Mouse (Mus musculus) lung, postnatal 0 days (tissue): Measurements from ENCODE around the gene Cfap58. TPM values are rescaled to one million over a fixed set of nuclear protein-coding genes. Genes with fewer than 3 reads are reported as not detected.

Source experiments
- ATAC-seq: fragments of 200-750 bp; cut with Nextera tagmentation; 2 replicates; pipeline ENCODE4 v1.8.0; 2017; ENCODE audit warnings: moderate library complexity
- DNase-seq: peaks from one replicate; pipeline ENCODE4 v3.0.0-alpha.2; 2016; ENCODE audit warnings: low spot score
- H3K27ac ChIP-seq: fragments of 300-500 bp; sonication (generic); 2 replicates; pipeline ENCODE4 v1.5.1; 2014; ENCODE audit warnings: antibody characterized with exemption, mild to moderate bottlenecking, low read length, mixed read lengths
- H3K27me3 ChIP-seq: fragments of 300-500 bp; sonication (generic); replicated peaks from 2 replicates; pipeline ENCODE4 v1.6.1; 2014; ENCODE audit warnings: low read length, mixed read lengths; ENCODE audit not compliant: insufficient read depth
- H3K36me3 ChIP-seq: fragments of 300-500 bp; sonication (generic); 2 replicates; pipeline ENCODE4 v1.6.1; 2014; ENCODE audit warnings: low read length, mixed read lengths; ENCODE audit not compliant: insufficient read depth
- H3K4me1 ChIP-seq: fragments of 300-500 bp; sonication (generic); 2 replicates; pipeline ENCODE4 v1.6.1; 2014; ENCODE audit warnings: antibody characterized with exemption, low read depth, low read length, mixed read lengths; ENCODE audit not compliant: insufficient read depth
- H3K4me2 ChIP-seq: fragments of 300-500 bp; sonication (generic); replicated peaks from 2 replicates; pipeline ENCODE4 v1.6.1; 2014; ENCODE audit warnings: low read depth, mild to moderate bottlenecking, low read length, moderate library complexity, mixed read lengths
- H3K4me3 ChIP-seq: fragments of 300-500 bp; sonication (generic); 2 replicates; pipeline ENCODE4 v1.5.1; 2014; ENCODE audit warnings: low read depth, low read length
- H3K9ac ChIP-seq: fragments of 300-500 bp; sonication (generic); replicated peaks from 2 replicates; pipeline ENCODE4 v1.6.1; 2014; ENCODE audit warnings: low read depth, mild to moderate bottlenecking
- H3K9me3 ChIP-seq: fragments of 300-500 bp; sonication (generic); 2 replicates; pipeline ENCODE4 v1.6.1; 2016; ENCODE audit warnings: low read length, mixed read lengths
- CTCF ChIP-seq: IDR thresholded peaks from 2 replicates; pipeline ENCODE4 v1.5.1; 2016; ENCODE audit warnings: antibody characterized with exemption, mild to moderate bottlenecking
- EP300 ChIP-seq: IDR thresholded peaks from 2 replicates; pipeline ENCODE4 v1.6.1; 2016; ENCODE audit warnings: antibody characterized with exemption, mild to moderate bottlenecking, control low read depth
- WGBS: fragments of 180-500 bp; shearing (Covaris S2); extraction: QIAGEN DNeasy Blood & Tissue Kit; methylation state at CpG from one replicate; pipeline ENCODE4 v1.1.7; 2014; 5-methylcytosine and 5-hydroxymethylcytosine counted together
- polyA plus RNA-seq: library from polyadenylated mRNA; unstranded; fragments of >200 nt; fragmentation: Nextera tagmentation; extraction: Ambion mirVana; gene quantifications from 2 replicates; pipeline ENCODE4 v1.2.1, GENCODE M21; 2015

The Cfap58 gene
- polyA plus RNA-seq, 1 experiment from 2014 or later = 2.0 TPM

GRCm38 (mm10) chr19:47946821-47947465 lies 9.5 kb downstream of the Cfap58 start:
- Histone ChIP-seq H3K9me3 (no peaks in the 10 kb centered on the region), H3K4me2 (peak overlapping the region; percentile 38), H3K27ac (no peak overlapping the region), H3K4me1 (no peaks in the 10 kb centered on the region), H3K4me3 (0 out of 2 replicates have a peak overlapping the region, but pooled peaks have one; percentile 2), H3K9ac (no peak overlapping the region), H3K27me3 (no peaks in the 10 kb centered on the region), H3K36me3 (no peaks in the 10 kb centered on the region)
- WGBS = 45% methylated on average over 23 of the region's 23 CpGs
- TF ChIP-seq CTCF = no peak
- TF ChIP-seq EP300 = no peak
- ATAC-seq (no peak), DNase-seq (peak; percentile 29)

- no peaks in the 10 kb centered on the region for H3K27me3 ChIP-seq
- H3K36me3 ChIP-seq = no peaks in the 10 kb centered on the region
- no peak overlapping the region for H3K4me3 ChIP-seq
- no peak overlapping the region for H3K27ac ChIP-seq
- no peaks in the 10 kb centered on the region for H3K4me1 ChIP-seq
- DNase-seq = no peak
- TF ChIP-seq EP300 (no peak), CTCF (no peak)
- no peaks in the 10 kb centered on the region for H3K9me3 ChIP-seq
- no peak for ATAC-seq
- 84% methylated on average over 7 of the region's 7 CpGs for WGBS
- no peak overlapping the region for H3K4me2 ChIP-seq
- no peak overlapping the region for H3K9ac ChIP-seq
Observed at GRCm38 (mm10) chr19:47950946-47951345, 13.5 kb downstream of the Cfap58 start.

GRCm38 (mm10) chr19:47953169-47953568 lies 15.7 kb downstream of the Cfap58 start:
- 83% methylated on average over 9 of the region's 9 CpGs for WGBS
- Histone ChIP-seq H3K9me3 (no peaks in the 10 kb centered on the region), H3K4me1 (no peaks in the 10 kb centered on the region), H3K9ac (no peak overlapping the region), H3K27me3 (no peaks in the 10 kb centered on the region), H3K4me3 (no peak overlapping the region), H3K27ac (no peak overlapping the region), H3K36me3 (no peaks in the 10 kb centered on the region), H3K4me2 (no peak overlapping the region)
- DNase-seq (no peak), ATAC-seq (no peak)
- TF ChIP-seq CTCF (no peak), EP300 (no peak)

- Histone ChIP-seq H3K4me3 (no peak overlapping the region), H3K27ac (no peak overlapping the region), H3K9ac (no peak overlapping the region), H3K4me1 (no peaks in the 10 kb centered on the region), H3K9me3 (no peaks in the 10 kb centered on the region), H3K4me2 (no peak overlapping the region), H3K27me3 (no peaks in the 10 kb centered on the region), H3K36me3 (no peaks in the 10 kb centered on the region)
- DNase-seq (no peak), ATAC-seq (no peak)
- no peak for TF ChIP-seq CTCF
- TF ChIP-seq EP300 = no peak
- 77% methylated on average over 13 of the region's 13 CpGs for WGBS
Observed at GRCm38 (mm10) chr19:47958181-47958580, 20.7 kb downstream of the Cfap58 start.

- no peaks in the 10 kb centered on the region for H3K27me3 ChIP-seq
- TF ChIP-seq CTCF (no peak), EP300 (no peak)
- 59% methylated on average over 17 of the region's 17 CpGs for WGBS
- no peaks in the 10 kb centered on the region for H3K36me3 ChIP-seq
- no peaks in the 10 kb centered on the region for H3K9me3 ChIP-seq
- no peak overlapping the region for H3K4me2 ChIP-seq
- no peak overlapping the region for H3K27ac ChIP-seq
- H3K4me3 ChIP-seq = no peak overlapping the region
- H3K9ac ChIP-seq = no peak overlapping the region
- DNase-seq (no peak), ATAC-seq (no peak)
- no peaks in the 10 kb centered on the region for H3K4me1 ChIP-seq
Observed at GRCm38 (mm10) chr19:47968993-47969659, 31.7 kb downstream of the Cfap58 start.

DNA sequence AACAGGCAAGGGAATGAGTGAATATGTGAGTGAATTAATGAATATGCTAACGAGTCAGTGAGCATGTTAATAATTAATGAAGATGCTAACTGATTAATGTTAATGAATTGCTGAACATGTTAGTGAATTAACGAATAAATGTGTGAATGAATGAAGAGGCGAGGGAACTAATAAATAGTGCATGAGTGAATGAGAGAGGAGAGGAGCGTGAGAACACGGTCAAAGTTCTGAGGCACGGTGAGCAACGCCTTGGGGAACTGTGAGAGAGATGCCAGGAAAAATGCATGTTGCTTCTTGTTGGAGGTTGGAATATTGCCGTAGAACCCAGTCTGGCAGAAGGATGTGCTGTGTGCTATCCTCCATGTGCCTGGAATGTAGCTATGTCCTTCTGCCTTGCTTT lies 33.6 kb downstream of the Cfap58 start:
- WGBS = 87% methylated on average over 8 of the region's 8 CpGs
- ATAC-seq = no peak

More for the DNA sequence above, 33.6 kb downstream of the Cfap58 start:
- TF ChIP-seq CTCF (no peak), EP300 (no peak)
- H3K9me3 ChIP-seq = no peaks in the 10 kb centered on the region
- H3K4me3 ChIP-seq = no peak overlapping the region
- H3K27ac ChIP-seq = no peak overlapping the region
- no peaks in the 10 kb centered on the region for H3K36me3 ChIP-seq
- H3K4me2 ChIP-seq = no peak overlapping the region
- H3K27me3 ChIP-seq = no peaks in the 10 kb centered on the region
- no peak for DNase-seq
- no peaks in the 10 kb centered on the region for H3K4me1 ChIP-seq
- no peak overlapping the region for H3K9ac ChIP-seq
